Mouse (Mus musculus) hindbrain, embryonic 15.5 days (tissue): ENCODE results near the gene Wnt7b. TPM values are rescaled to one million over a fixed set of nuclear protein-coding genes. Genes with fewer than 3 reads are reported as not detected.
A peak's percentile ranks its signal among the peaks of the same experiment; 100 is the strongest.

Experiments
- ATAC-seq: fragments of 200-750 bp; cut with Nextera tagmentation; 2 replicates; pipeline ENCODE4 v1.8.0; 2017; ENCODE audit warnings: low read depth, moderate number of reproducible peaks, moderate TSS enrichment; ENCODE audit not compliant: low FRiP score
- H3K27ac ChIP-seq: fragments of 300-500 bp; sonication (generic); replicated peaks from 2 replicates; pipeline ENCODE4 v1.5.1; 2015; ENCODE audit warnings: mild to moderate bottlenecking, inconsistent platforms
- H3K27me3 ChIP-seq: fragments of 300-500 bp; sonication (generic); 2 replicates; pipeline ENCODE4 v1.6.1; 2015; ENCODE audit warnings: control low read depth, inconsistent platforms
- H3K36me3 ChIP-seq: fragments of 300-500 bp; sonication (generic); 2 replicates; pipeline ENCODE4 v1.6.1; 2015; ENCODE audit warnings: control low read depth, inconsistent platforms
- H3K4me1 ChIP-seq: fragments of 300-500 bp; sonication (generic); replicated peaks from 2 replicates; pipeline ENCODE4 v1.6.1; 2015; ENCODE audit warnings: control low read depth, inconsistent platforms
- H3K4me2 ChIP-seq: fragments of 300-500 bp; sonication (generic); 2 replicates; pipeline ENCODE4 v1.6.1; 2015; ENCODE audit warnings: moderate library complexity, mild to moderate bottlenecking, inconsistent platforms
- H3K4me3 ChIP-seq: fragments of 300-500 bp; sonication (generic); 2 replicates; pipeline ENCODE4 v1.5.1; 2015; ENCODE audit warnings: mild to moderate bottlenecking, inconsistent platforms
- H3K9ac ChIP-seq: fragments of 300-500 bp; sonication (generic); 2 replicates; pipeline ENCODE4 v1.6.1; 2015; ENCODE audit warnings: inconsistent platforms
- H3K9me3 ChIP-seq: fragments of 300-500 bp; sonication (generic); 2 replicates; pipeline ENCODE4 v1.6.1; 2016; ENCODE audit warnings: control low read depth, inconsistent platforms
- WGBS: fragments of 180-500 bp; shearing (Covaris S2); methylation state at CpG from one replicate; pipeline ENCODE4 v1.1.7; 2015; 5-methylcytosine and 5-hydroxymethylcytosine counted together
- polyA plus RNA-seq: library from polyadenylated mRNA; unstranded; fragments of >200 nt; fragmentation: Nextera tagmentation; extraction: Ambion mirVana; gene quantifications from 2 replicates; pipeline ENCODE4 v1.2.1, GENCODE M21; 2015

The Wnt7b gene
- polyA plus RNA-seq, 1 experiment from 2014 or later = 42.8 TPM

DNA sequence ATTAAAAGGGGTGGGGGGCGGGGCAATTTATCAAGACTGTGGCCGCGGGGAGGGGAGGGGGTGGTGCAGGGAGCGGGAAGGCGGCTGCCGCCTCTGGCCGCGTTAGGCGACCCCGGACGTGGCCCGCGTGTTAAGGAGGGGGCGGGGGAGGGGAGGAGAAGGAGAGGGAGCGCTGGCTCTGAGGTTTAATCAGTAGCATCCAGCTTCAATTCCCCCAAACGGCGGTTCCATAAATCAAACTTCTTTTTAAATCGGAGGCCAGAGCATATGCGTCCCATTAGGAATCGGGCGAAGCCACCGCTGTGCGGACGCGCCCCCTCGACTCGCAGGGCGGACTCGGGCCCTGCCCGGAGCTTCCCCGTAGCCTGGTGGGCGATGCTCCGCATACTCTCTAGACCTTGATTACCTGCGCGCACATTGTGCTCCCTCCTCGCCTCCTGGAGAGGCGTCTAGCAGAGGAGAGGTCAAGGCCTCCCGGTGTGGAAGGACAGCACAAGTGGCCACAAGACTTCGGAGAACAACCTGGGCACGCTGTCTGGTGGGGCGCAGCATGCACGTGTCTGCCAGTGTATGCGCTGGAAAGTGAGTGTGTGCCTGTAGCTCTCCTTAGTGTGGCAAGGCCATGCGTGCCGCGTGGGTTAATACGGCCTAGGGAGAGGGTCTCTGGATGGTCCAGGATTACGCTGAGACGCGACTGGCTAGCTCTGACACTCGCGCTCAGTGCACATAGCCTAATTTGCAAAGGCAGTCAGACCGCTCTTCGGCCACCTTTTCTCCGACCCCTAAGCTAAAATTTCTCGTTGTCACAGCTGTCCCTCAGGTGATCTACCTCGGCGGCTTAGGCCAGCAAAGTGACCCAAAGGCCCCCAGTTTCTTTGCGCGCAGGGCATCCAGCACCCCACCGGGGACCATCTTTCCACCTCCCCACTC is 5.5 kb downstream of the Wnt7b start:
- peak overlapping the region; percentile 56 for H3K9ac ChIP-seq
- WGBS = 1% methylated on average over 53 of the region's 61 CpGs

DNA sequence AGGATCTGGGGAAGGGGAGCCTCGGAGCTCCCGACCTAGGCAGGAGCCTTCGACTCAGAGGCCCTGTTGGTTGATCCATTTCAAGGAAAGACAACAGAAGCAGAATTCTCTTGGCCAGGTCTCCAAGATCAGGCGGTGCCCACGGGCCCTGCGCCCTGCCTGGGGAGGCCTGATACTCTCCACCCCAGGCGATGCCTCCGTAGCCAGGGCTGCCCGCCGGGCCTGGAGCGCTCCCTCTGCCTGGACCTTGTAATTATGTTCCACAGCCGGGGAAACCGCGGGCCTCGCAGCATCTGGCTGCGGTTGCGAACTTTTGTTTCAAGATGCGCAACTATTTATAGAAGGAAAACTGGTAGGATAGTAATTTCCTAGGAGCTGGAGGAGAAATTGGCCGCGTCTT is 6.2 kb downstream of the Wnt7b start:
- peaks cover 50% of the 10 kb centered on the region for H3K27me3 ChIP-seq
- 3% methylated on average over 20 of the region's 20 CpGs for WGBS
- peak overlapping the region; percentile 98 for H3K4me2 ChIP-seq
- no peaks in the 10 kb centered on the region for H3K36me3 ChIP-seq
- 0 out of 2 replicates have a peak overlapping the region, but pooled peaks have one; percentile 4 for H3K9ac ChIP-seq
- peak overlapping the region; percentile 54 for H3K4me3 ChIP-seq
- no peaks in the 10 kb centered on the region for H3K9me3 ChIP-seq
- H3K4me1 ChIP-seq = peaks cover 55% of the 10 kb centered on the region
- H3K27ac ChIP-seq = peak overlapping the region; percentile 57
- ATAC-seq = no peak

More for the DNA sequence above, 5.5 kb downstream of the Wnt7b start:
- no peak for ATAC-seq
- H3K4me1 ChIP-seq = peaks cover 62% of the 10 kb centered on the region
- H3K4me2 ChIP-seq = peak overlapping the region; percentile 98
- peak overlapping the region; percentile 54 for H3K4me3 ChIP-seq
- no peaks in the 10 kb centered on the region for H3K36me3 ChIP-seq
- H3K27me3 ChIP-seq = peaks cover 55% of the 10 kb centered on the region
- peak overlapping the region; percentile 57 for H3K27ac ChIP-seq
- no peaks in the 10 kb centered on the region for H3K9me3 ChIP-seq

- Histone ChIP-seq H3K4me2 (0 out of 2 replicates have a peak overlapping the region, but pooled peaks have one; percentile 1), H3K27ac (no peak overlapping the region), H3K9ac (no peak overlapping the region), H3K36me3 (no peaks in the 10 kb centered on the region), H3K27me3 (peaks cover 40% of the 10 kb centered on the region), H3K4me3 (no peak overlapping the region), H3K4me1 (peaks cover 49% of the 10 kb centered on the region), H3K9me3 (no peaks in the 10 kb centered on the region)
- no peak for ATAC-seq
- 69% methylated on average over 8 of the region's 8 CpGs for WGBS
These were observed 7.7 kb downstream of the Wnt7b start for GRCm38 (mm10) chr15:85574558-85574957.

DNA sequence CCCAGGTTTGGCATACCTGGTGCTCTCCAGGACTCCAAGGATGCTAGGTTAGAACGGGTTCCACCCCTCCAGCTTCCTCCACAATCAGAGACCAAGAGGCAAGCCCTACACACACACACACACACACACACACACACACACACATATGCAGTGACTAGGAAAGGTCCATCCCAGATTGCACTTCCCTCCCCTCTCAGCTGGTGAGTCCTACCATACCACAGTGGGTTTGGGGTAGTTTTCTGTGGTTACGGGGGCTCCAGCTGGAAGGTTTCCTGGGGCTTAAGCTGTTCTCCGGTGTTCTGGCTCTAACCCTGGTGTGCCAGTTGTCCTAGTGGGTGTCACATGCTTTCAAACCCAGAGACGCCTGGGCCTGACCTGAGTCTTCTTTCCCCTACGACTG is 8.2 kb downstream of the Wnt7b start:
- H3K27me3 ChIP-seq = peaks cover 37% of the 10 kb centered on the region
- H3K9me3 ChIP-seq = no peaks in the 10 kb centered on the region
- H3K4me2 ChIP-seq = 0 out of 2 replicates have a peak overlapping the region, but pooled peaks have one; percentile 1
- H3K4me1 ChIP-seq = peaks cover 53% of the 10 kb centered on the region
- H3K27ac ChIP-seq = no peak overlapping the region
- no peak overlapping the region for H3K4me3 ChIP-seq
- H3K36me3 ChIP-seq = no peaks in the 10 kb centered on the region
- ATAC-seq = no peak
- no peak overlapping the region for H3K9ac ChIP-seq
- 64% methylated on average over 5 of the region's 5 CpGs for WGBS

GRCm38 (mm10) chr15:85572619-85573254 is 9.5 kb downstream of the Wnt7b start:
- Histone ChIP-seq H3K4me3 (no peak overlapping the region), H3K9ac (no peak overlapping the region), H3K27ac (peak overlapping the region; percentile 47), H3K36me3 (no peaks in the 10 kb centered on the region), H3K4me1 (peaks cover 46% of the 10 kb centered on the region), H3K27me3 (peaks cover 23% of the 10 kb centered on the region), H3K9me3 (no peaks in the 10 kb centered on the region), H3K4me2 (no peak overlapping the region)
- ATAC-seq = peak; percentile 42; the same call in 1 of the 2 replicates
- 24% methylated on average over 8 of the region's 8 CpGs for WGBS

GRCm38 (mm10) chr15:85569995-85570734 is 12.1 kb downstream of the Wnt7b start:
- peak overlapping the region; percentile 63 for H3K27ac ChIP-seq
- WGBS = 77% methylated on average over 8 of the region's 8 CpGs
- no peak overlapping the region for H3K4me3 ChIP-seq
- no peak overlapping the region for H3K9ac ChIP-seq
- no peaks in the 10 kb centered on the region for H3K9me3 ChIP-seq
- H3K36me3 ChIP-seq = no peaks in the 10 kb centered on the region
- ATAC-seq = no peak
- H3K4me1 ChIP-seq = peaks cover 27% of the 10 kb centered on the region
- H3K4me2 ChIP-seq = no peak overlapping the region
- H3K27me3 ChIP-seq = no peaks in the 10 kb centered on the region; the same call in 1 of the 2 replicates

GRCm38 (mm10) chr15:85569167-85569797 is 13.0 kb downstream of the Wnt7b start:
- Histone ChIP-seq H3K9ac (no peak overlapping the region), H3K27ac (peak overlapping the region; percentile 63), H3K9me3 (no peaks in the 10 kb centered on the region), H3K4me3 (no peak overlapping the region), H3K4me2 (no peak overlapping the region), H3K4me1 (peaks cover 31% of the 10 kb centered on the region), H3K36me3 (no peaks in the 10 kb centered on the region), H3K27me3 (no peaks in the 10 kb centered on the region)
- ATAC-seq = no peak
- 54% methylated on average over 2 of the region's 2 CpGs for WGBS

DNA sequence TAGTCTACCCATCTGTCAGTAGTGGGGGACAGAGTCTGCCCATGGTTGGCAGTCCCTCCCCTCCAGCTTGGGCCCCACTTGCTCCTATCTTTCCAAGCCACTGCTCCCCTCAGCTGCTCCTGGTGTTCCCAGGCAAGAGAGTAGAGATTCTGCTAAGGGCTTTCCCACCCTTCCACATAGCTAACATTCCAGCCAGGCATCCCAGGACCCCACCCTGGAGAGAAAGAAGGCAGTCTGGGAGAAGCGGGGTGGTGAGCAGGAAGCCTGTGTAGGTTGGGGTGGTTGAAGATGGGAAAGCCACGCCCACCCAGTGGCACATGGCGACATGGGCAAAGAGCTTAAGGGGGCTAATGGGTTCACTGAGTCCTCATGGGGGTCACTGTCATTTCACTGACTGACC is 13.9 kb downstream of the Wnt7b start:
- no peaks in the 10 kb centered on the region for H3K9me3 ChIP-seq
- no peak overlapping the region for H3K4me3 ChIP-seq
- peaks cover 34% of the 10 kb centered on the region for H3K4me1 ChIP-seq
- no peaks in the 10 kb centered on the region for H3K27me3 ChIP-seq
- H3K27ac ChIP-seq = peak overlapping the region; percentile 63; the same call in 1 of the 2 replicates
- WGBS = 77% methylated on average over 3 of the region's 3 CpGs
- H3K9ac ChIP-seq = no peak overlapping the region
- no peak overlapping the region for H3K4me2 ChIP-seq
- ATAC-seq = no peak
- no peaks in the 10 kb centered on the region for H3K36me3 ChIP-seq

DNA sequence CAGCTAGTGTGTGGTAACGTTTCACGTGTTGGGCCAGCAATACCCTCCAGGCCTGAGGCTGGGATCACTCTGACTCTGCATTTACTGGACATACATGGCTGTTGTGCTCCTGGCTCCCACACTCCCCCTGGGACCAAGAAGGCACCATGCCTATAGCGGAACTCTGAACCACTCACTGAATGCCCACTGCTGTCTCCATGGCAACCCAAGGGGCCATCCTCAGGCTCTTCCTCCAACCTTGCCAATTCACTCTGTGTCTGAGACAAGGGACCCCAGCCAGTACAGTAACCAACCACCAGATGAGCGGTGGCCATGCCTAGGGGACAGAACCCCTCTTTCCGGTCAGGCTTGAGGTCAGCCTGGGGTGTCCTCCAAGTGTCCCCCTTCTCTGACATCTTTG is 17.3 kb downstream of the Wnt7b start:
- 47% methylated on average over 5 of the region's 5 CpGs for WGBS
- Histone ChIP-seq H3K4me1 (peaks cover 29% of the 10 kb centered on the region), H3K9ac (no peak overlapping the region), H3K4me2 (no peak overlapping the region), H3K36me3 (no peaks in the 10 kb centered on the region), H3K4me3 (no peak overlapping the region), H3K27ac (0 out of 2 replicates have a peak overlapping the region, but pooled peaks have one; percentile 16), H3K9me3 (no peaks in the 10 kb centered on the region), H3K27me3 (no peaks in the 10 kb centered on the region)
- ATAC-seq = peak; percentile 11; the same call in 1 of the 2 replicates

- Histone ChIP-seq H3K27me3 (no peaks in the 10 kb centered on the region), H3K9ac (no peak overlapping the region), H3K4me2 (no peak overlapping the region), H3K36me3 (no peaks in the 10 kb centered on the region), H3K4me1 (peaks cover 22% of the 10 kb centered on the region), H3K9me3 (no peaks in the 10 kb centered on the region), H3K4me3 (no peak overlapping the region), H3K27ac (peak overlapping the region; percentile 16; the same call in 1 of the 2 replicates)
- no peak for ATAC-seq
- 68% methylated on average over 13 of the region's 13 CpGs for WGBS
These were observed 18.1 kb downstream of the Wnt7b start for GRCm38 (mm10) chr15:85564034-85564769.

- H3K9me3 ChIP-seq = no peaks in the 10 kb centered on the region
- WGBS = 55% methylated on average over 12 of the region's 12 CpGs
- ATAC-seq = no peak
- no peaks in the 10 kb centered on the region for H3K27me3 ChIP-seq
- H3K4me2 ChIP-seq = no peak overlapping the region
- H3K36me3 ChIP-seq = no peaks in the 10 kb centered on the region
- H3K9ac ChIP-seq = no peak overlapping the region
- no peak overlapping the region for H3K27ac ChIP-seq
- H3K4me3 ChIP-seq = no peak overlapping the region
- H3K4me1 ChIP-seq = peaks cover 19% of the 10 kb centered on the region
These were observed 20.3 kb downstream of the Wnt7b start for GRCm38 (mm10) chr15:85561953-85562352.
